Mouse (Mus musculus) hindbrain, embryonic 13.5 days (tissue): ENCODE data around the gene Prpf4b. TPM values are rescaled to one million over a fixed set of nuclear protein-coding genes. Genes with fewer than 3 reads are reported as not detected.

Source experiments
- polyA plus RNA-seq: library from polyadenylated mRNA; unstranded; fragments of >200 nt; fragmentation: Nextera tagmentation; extraction: Ambion mirVana; gene quantifications from 2 replicates; pipeline ENCODE4 v1.2.1, GENCODE M21; 2015

Gene Prpf4b
- polyA plus RNA-seq, 1 experiment from 2014 or later, result 82.1 TPM

Other genes with a start within 250 kb of the Prpf4b start
- gene Pxdc1, start 221.8 kb upstream of the Prpf4b start, polyA plus RNA-seq, result 8.3 and 8.9 TPM in 2 replicates
- gene Fam50b, start 140.5 kb upstream of the Prpf4b start, polyA plus RNA-seq, result not detected in 2 replicates
- 0.87 and 1.2 TPM in 2 replicates for gene Fam217a, start 49.0 kb downstream of the Prpf4b start, polyA plus RNA-seq
- gene 4933417A18Rik, start 49.1 kb downstream of the Prpf4b start, polyA plus RNA-seq, result not detected in 2 replicates
- 0.44 and 0.65 TPM in 2 replicates for gene Eci3, start 88.5 kb downstream of the Prpf4b start, polyA plus RNA-seq
- gene Eci2, start 151.8 kb downstream of the Prpf4b start, polyA plus RNA-seq, result 115 and 119 TPM in 2 replicates